Mouse (Mus musculus) liver, adult (tissue): ENCODE measurements at regions not wholly inside any gene's neighbourhood (a gene's known extent, or its start where the extent isn't known, plus 50 kb on each side); places are given as distances from the start of the nearest gene placed in this dataset.
A peak's percentile ranks its signal among the peaks of the same experiment; 100 is the strongest.

Experiments
- GATA4 ChIP-seq: IDR thresholded peaks from 2 replicates; pipeline ENCODE4 v1.6.1; 2014; ENCODE audit warnings: mild to moderate bottlenecking, low read length; ENCODE audit not compliant: insufficient replicate concordance

GRCm38 (mm10) chr8:46355066-46355465 lies 60.6 kb upstream of the Helt start:
- no peak for TF ChIP-seq GATA4

- TF ChIP-seq GATA4: no peak
Observed at GRCm38 (mm10) chr8:46362871-46363306, 68.4 kb upstream of the Helt start.

GRCm38 (mm10) chr8:46365711-46366110 lies 71.2 kb upstream of the Helt start:
- TF ChIP-seq GATA4: no peak

- TF ChIP-seq GATA4: no peak
Observed at GRCm38 (mm10) chr8:46367125-46367524, 72.7 kb upstream of the Helt start.

- no peak for TF ChIP-seq GATA4
Observed at GRCm38 (mm10) chr8:46374092-46374491, 79.6 kb upstream of the Helt start.

- no peak for TF ChIP-seq GATA4
Observed at GRCm38 (mm10) chr8:46375986-46376385, 81.5 kb upstream of the Helt start.

- TF ChIP-seq GATA4: peak; percentile 73; the same call in 1 of the 2 replicates
Observed at GRCm38 (mm10) chr8:46384926-46385325, 85.9 kb upstream of the Acsl1 start.

GRCm38 (mm10) chr8:46385806-46386205 lies 85.0 kb upstream of the Acsl1 start:
- TF ChIP-seq GATA4: no peak

- no peak for TF ChIP-seq GATA4
Observed at GRCm38 (mm10) chr8:46386553-46386952, 84.3 kb upstream of the Acsl1 start.

GRCm38 (mm10) chr8:46387037-46387436 lies 83.8 kb upstream of the Acsl1 start:
- peak; percentile 47; the same call in 1 of the 2 replicates for TF ChIP-seq GATA4

- TF ChIP-seq GATA4: no peak
Observed at GRCm38 (mm10) chr8:46388421-46388820, 82.4 kb upstream of the Acsl1 start.

GRCm38 (mm10) chr8:46390431-46390830 lies 80.4 kb upstream of the Acsl1 start:
- TF ChIP-seq GATA4: no peak

- TF ChIP-seq GATA4: no peak
Observed at GRCm38 (mm10) chr8:46391678-46392077, 79.2 kb upstream of the Acsl1 start.

- TF ChIP-seq GATA4: no peak
Observed at GRCm38 (mm10) chr8:46393296-46393695, 77.5 kb upstream of the Acsl1 start.

- TF ChIP-seq GATA4: no peak
Observed at GRCm38 (mm10) chr8:46394750-46395149, 76.1 kb upstream of the Acsl1 start.

- no peak for TF ChIP-seq GATA4
Observed at GRCm38 (mm10) chr8:46395348-46395747, 75.5 kb upstream of the Acsl1 start.

- no peak for TF ChIP-seq GATA4
Observed at GRCm38 (mm10) chr8:46397081-46397480, 73.8 kb upstream of the Acsl1 start.

GRCm38 (mm10) chr8:46397777-46398176 lies 73.1 kb upstream of the Acsl1 start:
- TF ChIP-seq GATA4: no peak
